Mouse (Mus musculus): Measurements from ENCODE around the gene Mpz. TPM values are rescaled to one million over a fixed set of nuclear protein-coding genes. Genes with fewer than 3 reads are reported as not detected.

The Mpz gene
- total RNA-seq, 2 experiments from 2014 or later: 18.9 TPM; not detected in 1

DNA sequence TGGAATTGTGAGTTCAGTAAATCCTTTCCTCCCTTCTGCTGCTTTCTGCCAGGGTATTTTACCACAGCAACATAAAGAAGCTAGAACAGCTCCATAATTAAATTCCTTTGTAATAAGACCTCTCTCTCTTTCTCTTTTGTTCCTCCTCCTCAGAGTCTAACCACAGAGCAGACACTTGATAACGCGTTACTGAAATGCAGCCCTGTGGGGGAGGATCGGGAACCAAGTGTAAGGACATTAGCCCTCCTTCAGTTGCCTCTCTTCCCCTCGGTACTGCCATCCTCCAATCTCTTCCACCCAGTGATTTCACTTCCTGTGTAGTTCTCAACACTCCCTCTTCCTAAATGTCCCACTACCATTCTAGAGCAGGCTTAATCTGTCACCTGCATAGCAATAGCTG is 58.9 kb downstream of the Mpz start:
- DNase-seq: no peak
- intact Hi-C loops (cut with DNase I): no loop called here

Other genes starting within 250 kb of the Mpz start
- gene Fcrlb, start 237.8 kb upstream of the Mpz start, total RNA-seq (2021): not detected
- under 1 TPM; 0.84 to 1.00 TPM for gene Fcrla, start 223.1 kb upstream of the Mpz start, total RNA-seq (2021)
- gene Fcgr2b, start 174.2 kb upstream of the Mpz start, total RNA-seq (2021): 1 to 10 TPM; 5.2 to 6.0 TPM
- gene Fcgr4, start 131.8 kb upstream of the Mpz start, total RNA-seq (2021): under 1 TPM; 0.22 to 0.29 TPM
- 10 to 100 TPM; 11.8 to 11.9 TPM for gene Fcgr3, start 85.8 kb upstream of the Mpz start, total RNA-seq (2021)
- gene Cfap126, start 36.8 kb upstream of the Mpz start, total RNA-seq (2021): 1 to 10 TPM in 1 of 2 experiments, under 1 TPM in 1; 1.00 to 2.1 TPM
- gene Sdhc, start 108 bp upstream of the Mpz start, total RNA-seq (2021): 1,000 to 10,000 TPM; 1,008 to 1,038 TPM
- 100 to 1,000 TPM; 180 to 188 TPM for gene Pcp4l1, start 45.6 kb downstream of the Mpz start, total RNA-seq (2021)
- gene Nr1i3, start 63.3 kb downstream of the Mpz start, total RNA-seq (2021): under 1 TPM in 1 of 2 experiments, not detected in 1; 0.14 TPM
- gene Tomm40l, start 71.8 kb downstream of the Mpz start, total RNA-seq (2021): 10 to 100 TPM; 86.2 to 92.8 TPM
- gene Apoa2, start 74.3 kb downstream of the Mpz start, total RNA-seq (2021): 1 to 10 TPM; 1.6 to 4.0 TPM
- gene Fcer1g, start 83.7 kb downstream of the Mpz start, total RNA-seq (2021): 10 to 100 TPM; 10.2 to 11.6 TPM
- gene Adamts4, start 99.7 kb downstream of the Mpz start, total RNA-seq (2021): 1 to 10 TPM; 2.9 to 3.6 TPM
- 1,000 to 10,000 TPM; 1,236 to 1,272 TPM for gene Ndufs2, start 100.7 kb downstream of the Mpz start, total RNA-seq (2021)
- 10 to 100 TPM; 19.5 to 25.7 TPM for gene B4galt3, start 119.6 kb downstream of the Mpz start, total RNA-seq (2021)
- gene Ppox, start 130.5 kb downstream of the Mpz start, total RNA-seq (2021): 10 to 100 TPM; 16.4 to 21.3 TPM
- 10 to 100 TPM; 20.0 to 22.4 TPM for gene Usp21, start 137.3 kb downstream of the Mpz start, total RNA-seq (2021)
- 10 to 100 TPM; 82.9 to 88.2 TPM for gene Ufc1, start 144.3 kb downstream of the Mpz start, total RNA-seq (2021)
- 10 to 100 TPM; 24.4 to 25.9 TPM for gene Dedd, start 178.4 kb downstream of the Mpz start, total RNA-seq (2021)
- 10 to 100 TPM; 20.0 to 24.6 TPM for gene Nit1, start 194.9 kb downstream of the Mpz start, total RNA-seq (2021)
- gene Pfdn2, start 195.0 kb downstream of the Mpz start, total RNA-seq (2021): 10 to 100 TPM; 63.7 to 74.3 TPM
- gene Klhdc9, start 210.1 kb downstream of the Mpz start, total RNA-seq (2021): under 1 TPM in 1 of 2 experiments, not detected in 1; 0.17 TPM
- under 1 TPM; 0.14 to 0.15 TPM for gene Nectin4, start 219.4 kb downstream of the Mpz start, total RNA-seq (2021)
- gene Arhgap30, start 238.2 kb downstream of the Mpz start, total RNA-seq (2021): 1 to 10 TPM; 2.3 to 4.5 TPM